Mouse (Mus musculus): Measurements from ENCODE around the gene Iqcn.

The Iqcn gene

DNA sequence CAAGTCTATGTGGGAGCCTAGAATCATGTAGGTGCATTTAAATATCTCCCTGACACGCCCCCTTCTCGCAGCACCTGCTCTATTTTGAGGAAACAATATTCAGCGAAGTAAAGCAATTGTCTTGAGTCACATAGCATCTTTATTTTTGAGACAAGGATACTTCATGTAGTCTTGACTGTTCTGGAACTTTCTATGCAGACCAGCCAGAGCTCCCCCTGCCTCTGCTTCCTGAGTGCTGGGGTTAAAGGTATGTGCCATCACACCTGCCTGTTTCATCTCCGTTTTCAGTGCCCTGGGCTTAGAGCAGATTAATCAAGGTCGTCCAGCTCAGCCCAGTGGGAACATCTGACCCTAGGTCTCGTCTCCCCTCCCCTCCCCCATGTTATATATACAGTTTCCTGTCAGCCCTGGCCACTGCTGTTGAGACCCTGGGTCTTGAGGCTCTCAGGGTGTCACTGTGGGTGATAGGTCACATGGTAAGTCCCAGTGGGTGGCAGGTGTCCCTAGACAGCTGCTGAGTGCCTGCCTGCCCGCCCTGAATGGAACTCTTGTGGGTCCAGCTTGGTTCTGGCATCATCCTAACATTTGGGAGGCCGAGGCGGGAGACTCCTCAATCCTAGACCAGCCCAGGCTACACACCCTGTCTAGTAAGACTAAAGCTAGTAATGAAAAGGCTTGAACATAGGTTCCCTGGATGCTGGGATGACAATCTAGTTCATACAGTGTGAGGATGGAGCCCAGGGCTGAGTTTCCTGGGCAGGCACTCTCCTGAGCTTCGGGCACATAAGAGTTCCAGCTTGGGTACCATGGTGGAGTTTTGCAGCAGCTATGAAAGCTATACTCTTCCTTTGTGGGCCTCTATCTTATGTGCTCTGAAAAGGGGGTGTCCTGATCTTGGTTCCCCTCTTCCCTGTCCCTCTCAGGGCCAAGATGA, 1.9 kb upstream of the Iqcn start:
- no peak for DNase-seq

DNA sequence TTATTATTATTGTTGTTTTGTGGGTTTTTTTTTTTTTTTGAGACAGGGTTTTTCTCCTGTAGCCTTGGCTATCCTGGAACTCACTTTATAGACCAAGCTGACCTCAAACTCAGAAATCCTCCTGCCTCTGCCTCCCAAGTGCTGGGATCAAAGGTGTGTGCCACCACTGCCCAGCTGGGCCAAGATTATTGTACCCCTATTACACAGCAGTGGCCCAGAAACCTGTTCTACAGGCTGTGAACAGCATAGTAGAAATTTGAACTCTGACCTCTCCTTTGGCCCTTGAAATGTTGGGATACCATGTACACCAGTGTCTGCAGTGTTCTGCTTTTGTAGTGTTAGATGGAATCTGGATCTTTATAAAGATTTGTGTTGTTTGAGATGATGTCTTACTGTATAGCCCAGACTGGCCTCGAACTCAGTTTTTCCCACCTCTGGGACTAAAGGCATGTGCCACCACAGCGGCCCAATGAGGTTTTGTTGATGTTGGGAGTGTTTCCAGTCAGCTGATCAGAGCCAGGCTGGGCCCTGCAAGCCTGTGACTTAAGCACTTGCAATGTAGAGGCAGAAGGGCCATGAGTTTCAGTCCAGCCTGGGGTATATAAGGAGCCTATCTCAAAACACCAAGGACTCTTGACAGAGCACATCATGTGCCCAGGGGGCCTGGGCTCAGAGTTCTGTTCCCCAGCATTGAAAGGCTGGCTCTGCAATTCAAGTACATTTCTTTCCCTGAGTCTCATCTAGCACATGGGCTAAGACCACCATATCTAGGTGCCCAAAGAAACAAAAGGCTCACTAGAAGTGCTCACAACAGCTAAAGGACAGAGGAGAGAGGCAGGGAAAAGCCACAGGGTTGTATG, 1.0 kb upstream of the Iqcn start:
- no peak for DNase-seq

DNA sequence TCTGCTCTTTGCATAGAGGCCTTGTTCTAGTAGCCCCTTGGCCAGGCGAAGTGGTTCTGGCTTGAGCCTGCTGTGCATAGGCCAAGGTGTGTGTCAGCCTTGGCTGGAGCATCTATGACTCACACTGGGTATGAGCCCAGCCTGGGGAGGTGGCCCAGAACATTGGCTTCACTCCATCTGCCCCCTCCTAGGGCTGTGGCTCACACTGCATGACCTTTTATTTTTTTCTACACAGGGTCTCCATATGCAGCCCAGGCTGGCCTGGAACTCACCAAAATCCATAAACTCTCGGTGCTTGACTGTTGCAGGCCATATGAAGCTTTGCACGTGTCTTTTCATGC, 445 bp upstream of the Iqcn start:
- peak; percentile 76 to 82 for DNase-seq

DNA sequence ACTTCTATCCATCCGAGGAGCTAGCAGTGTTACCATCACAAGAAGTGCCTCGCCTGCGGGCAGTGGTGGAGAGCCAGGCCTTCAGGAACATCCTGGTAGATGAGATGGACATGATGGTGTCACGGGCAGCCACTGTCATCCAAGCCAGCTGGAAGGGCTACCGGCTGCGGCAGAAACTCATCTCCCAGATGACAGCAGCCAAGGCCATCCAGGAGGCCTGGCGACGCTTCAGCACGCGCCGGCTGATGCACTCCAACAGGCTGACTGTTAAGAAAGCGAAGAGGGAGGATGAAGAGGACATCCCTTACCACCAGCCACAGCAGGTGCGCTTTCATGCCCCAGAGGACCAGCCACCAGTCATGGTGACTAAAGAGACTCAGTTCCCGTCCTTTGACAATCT, 5.0 kb downstream of the Iqcn start:
- DNase-seq = no peak

DNA sequence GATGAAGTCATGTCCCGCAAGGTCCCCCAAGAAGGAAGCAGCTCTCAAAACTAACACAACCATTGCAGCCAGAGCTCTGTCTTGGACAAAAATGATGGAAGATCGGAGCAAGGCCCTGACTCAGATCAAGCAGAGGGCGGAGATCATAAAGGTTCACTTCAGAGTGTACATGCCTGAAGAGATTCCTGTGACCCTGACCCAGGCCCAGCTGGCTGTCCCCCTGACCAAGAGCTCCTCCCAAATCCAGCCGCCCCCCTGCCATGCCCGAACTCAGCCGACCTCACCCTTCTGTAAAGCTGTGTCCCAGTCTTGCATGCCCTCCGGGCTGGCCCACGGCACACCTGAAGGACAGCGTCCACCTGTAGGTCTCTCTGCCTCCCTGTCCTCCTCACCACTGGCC, 6.5 kb downstream of the Iqcn start:
- no peak for DNase-seq

DNA sequence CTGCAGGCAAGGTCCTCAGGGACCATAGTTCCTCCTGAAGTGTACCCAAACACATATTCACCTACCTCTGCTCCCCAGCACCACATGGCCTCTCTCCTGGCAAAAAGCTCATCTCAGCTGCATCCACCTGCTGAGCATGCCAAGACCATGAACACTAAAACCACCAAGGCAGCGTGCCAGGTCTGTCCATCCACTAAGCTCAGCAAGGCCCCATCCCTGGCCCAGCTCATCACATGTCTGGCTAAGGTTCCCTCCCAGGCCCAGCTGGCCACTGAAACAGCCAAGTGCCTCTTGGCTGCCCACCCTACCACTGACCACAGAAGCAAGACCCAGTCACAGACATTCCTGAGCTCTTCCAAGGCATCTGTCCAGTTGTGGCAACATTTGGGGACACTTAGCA, 7.0 kb downstream of the Iqcn start:
- no peak for DNase-seq

DNA sequence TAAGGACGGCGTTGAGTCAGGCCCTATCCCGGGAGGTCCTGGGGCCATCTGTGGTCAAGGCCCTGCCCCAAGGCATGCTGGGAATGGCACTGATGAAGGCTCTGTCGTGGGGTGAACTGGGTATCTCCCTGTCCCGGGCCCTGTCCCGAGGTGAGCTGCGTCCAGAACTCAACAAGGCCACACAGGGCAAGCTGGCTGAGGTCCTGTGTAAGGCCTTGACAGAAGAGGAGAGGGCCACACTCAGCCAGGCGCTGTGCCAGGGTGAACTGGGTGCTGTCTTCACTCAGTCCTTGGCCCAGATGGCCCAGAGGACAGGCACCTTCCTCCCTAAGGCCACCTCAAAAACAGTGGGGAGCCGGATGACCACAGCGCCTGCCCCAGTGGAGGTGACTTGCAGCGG, 7.8 kb downstream of the Iqcn start:
- DNase-seq = no peak

DNA sequence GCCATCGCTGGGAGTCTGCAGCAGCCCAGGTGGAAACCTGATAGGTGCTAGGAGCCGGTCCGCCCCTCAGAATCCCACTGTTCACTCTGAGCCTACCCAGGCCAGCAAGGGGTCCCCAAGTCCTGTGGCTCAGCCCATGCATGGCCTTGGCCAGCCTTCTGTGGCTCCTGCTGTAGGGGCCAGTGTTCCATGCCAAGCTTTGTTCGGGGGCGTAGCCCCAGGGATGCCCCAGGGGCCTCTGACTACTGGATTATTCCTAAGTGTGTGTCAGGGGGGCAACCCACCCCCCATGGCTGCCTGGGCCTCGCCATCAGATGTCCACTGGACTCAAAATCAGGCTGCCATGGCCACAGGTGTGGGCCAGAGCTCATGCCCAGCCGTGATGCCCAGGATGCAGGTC, 10.7 kb downstream of the Iqcn start:
- DNase-seq = no peak

DNA sequence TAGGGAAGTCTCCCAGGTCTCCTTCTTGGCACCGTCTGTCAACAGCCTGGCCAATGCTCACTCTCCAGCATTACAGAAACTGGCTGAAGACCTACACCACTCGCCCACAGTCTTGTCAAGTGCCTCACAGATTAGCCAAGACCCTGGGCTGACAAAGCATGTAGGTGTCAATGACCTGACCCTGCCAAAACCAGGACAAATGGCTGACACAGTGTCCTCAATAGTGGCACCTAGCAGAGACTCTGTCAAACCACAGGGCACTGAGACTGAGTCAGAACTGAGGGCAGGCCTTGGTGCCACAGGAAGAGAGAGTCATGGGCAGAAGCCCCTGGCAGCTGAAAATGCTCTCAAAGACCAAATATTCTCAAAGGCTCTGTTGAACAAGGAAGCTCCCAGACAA, 11.8 kb downstream of the Iqcn start:
- no peak for DNase-seq

DNA sequence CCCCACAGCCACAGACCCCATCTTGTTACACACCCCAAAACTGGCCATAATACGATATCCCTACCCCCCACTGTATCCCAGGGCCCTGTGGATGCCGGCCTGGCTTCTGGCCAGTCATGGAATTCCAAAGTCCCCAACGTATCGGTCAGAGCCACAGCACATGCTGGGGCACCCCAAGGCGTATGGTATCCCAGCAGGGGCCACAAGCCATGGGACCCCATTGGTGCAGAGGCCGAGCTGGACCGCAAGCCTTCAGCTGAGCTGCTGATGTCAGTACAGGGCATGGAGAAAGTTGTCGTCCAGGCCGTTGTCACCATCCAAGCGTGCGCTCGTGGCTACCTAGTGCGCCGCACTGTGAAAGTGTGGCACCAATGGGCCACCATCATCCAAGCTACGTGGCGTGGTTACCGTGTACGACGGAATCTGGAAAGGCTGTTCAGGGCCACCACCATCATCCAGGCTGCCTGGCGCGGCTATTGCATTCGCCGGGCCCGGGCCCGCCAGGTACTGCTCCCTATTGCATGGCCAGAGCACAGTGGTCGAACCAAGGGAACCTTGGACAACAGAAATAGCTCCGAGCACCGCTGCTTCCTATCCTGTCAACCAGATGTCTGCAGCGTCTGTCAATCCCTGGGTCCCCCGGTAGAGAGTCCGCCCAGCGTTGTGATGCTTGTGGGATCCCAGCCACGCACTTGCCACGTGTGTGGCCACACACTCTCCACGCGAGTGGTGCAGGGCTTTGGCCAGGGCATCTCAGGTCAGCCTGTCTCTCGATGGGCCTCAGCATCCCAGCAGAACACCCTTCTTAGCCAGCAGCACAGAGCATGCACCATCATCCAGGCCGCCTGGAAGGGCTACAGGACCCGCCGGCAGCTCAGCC, 13.5 kb downstream of the Iqcn start:
- no peak for DNase-seq

DNA sequence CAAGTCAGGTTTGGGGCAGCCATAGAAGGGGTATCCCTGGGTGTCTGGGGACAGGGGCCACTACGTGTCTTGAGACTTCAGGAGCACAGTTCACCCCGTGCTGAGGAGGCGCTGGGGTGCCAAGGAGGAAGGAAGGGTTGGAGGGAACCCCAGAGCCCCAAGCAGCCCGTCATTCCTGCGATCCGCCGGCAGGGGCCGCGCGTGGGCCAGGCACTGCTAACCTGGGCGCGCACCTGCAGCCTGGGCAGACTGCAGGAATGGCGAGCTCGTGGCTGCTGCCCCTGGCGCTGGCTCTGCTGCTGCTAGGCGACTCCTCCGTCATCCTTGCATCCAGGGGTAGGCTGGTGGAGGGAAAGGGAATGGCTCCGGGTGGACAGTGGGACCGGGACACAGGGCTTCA, 15.0 kb downstream of the Iqcn start, which contains the start of gene Gm3336:
Gene Gm3336, plus strand, starts transcription at position 247 of the 400 bp plus-strand sequence.
- DNase-seq = peak; percentile 68 to 75

DNA sequence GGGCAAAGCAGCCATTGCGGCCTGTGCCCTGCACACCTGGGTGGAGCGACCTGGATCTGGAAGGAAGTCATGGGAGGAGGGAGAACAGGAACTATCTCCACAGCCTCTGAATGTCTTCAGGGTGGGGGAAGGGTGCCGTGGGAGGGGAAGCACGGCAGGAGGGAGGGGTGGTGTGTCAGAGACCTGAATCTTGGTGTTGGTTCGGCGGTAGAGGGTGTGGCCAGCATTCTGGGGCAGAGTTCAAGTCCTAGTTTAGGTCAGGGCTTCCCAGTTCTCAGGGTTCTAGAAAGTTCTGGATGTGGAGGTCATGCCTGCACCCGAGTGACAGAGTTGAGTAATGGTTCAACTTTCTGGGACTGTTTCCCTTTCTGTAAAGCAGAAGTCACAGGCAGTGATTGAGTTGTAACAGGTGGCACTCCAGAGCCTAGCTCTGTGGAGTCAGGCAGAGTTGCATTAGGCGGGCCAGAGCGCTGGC, 16.6 kb downstream of the Iqcn start:
- DNase-seq = peak; percentile 67 to 68

DNA sequence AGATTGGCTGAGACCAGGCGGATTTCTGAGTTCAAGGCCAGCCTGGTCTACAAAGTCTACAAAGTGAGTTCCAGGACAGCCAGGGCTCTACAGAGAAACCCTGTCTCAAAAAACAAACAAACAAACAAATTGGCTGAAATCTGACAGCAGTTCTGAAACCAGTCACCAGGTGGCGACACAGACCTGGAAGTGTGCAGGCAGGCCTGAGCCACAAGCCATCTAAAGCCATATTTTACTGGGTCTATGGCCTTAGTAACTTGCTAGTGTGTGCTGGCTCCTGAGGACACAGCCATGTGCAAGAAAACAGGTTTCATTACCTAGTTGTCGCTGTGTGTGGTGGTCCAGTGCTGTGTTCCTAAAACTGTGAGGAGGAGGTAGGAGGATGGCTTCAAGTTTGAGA, 17.5 kb downstream of the Iqcn start:
- DNase-seq = peak; percentile 77 to 81

DNA sequence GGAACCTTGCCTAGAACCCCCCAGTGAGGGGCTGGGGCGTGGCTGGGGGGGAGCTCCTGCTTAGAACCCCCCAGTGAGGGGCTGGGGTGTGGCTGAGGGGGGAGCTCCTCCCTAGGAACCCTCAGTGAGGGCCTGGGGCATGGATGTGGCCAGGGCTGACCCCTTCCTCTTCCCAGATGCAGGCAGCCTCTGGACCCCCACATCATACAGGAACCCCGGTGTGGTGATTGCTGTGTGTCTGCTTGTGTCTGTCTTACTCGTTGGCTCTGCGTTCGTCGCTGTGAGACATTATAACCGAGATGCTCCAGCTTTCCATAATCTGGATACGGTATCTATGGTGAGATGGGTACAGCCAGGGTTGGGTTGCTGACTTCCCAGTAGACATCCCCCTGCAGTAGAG, 18.3 kb downstream of the Iqcn start:
- DNase-seq = no peak

DNA sequence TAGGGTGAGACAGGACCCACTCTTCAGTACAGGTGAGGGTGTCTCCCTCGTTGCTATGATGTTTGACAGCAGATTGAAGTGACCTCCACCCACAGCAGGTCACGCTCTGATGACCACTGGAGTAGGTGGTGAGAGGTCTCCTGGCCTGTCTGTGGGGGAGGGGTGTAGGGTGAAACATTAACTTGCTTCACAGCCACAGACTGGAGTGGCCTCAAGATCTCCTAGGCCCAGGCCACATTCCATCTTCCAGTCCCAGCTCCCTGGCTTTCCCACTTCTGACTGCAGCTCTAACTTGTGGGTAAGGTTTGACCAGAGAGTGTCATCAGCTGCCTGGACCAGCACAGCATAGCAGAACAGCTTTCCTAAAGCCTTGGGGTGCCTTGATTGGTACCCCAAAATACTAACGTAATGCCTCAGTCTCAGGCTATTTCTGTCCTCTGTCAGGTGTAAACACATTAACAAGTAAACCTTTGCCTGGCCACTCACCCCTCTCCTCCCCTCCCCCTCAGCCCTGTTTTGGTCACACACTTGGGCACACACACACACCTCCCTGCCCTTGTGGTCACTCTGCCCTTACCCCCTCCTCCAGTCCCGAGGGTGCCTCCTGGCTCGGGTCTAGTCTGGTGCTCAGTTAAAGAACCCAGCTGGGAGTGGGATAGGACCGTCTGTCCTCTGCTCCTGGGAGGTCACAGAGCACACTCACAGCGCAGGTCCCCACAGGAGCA, 20.4 kb downstream of the Iqcn start, which contains the start of gene Pde4c:
Gene Pde4c, plus strand, starts transcription at position 235 of the 725 bp plus-strand sequence.
- DNase-seq = peak; percentile 78 to 87

DNA sequence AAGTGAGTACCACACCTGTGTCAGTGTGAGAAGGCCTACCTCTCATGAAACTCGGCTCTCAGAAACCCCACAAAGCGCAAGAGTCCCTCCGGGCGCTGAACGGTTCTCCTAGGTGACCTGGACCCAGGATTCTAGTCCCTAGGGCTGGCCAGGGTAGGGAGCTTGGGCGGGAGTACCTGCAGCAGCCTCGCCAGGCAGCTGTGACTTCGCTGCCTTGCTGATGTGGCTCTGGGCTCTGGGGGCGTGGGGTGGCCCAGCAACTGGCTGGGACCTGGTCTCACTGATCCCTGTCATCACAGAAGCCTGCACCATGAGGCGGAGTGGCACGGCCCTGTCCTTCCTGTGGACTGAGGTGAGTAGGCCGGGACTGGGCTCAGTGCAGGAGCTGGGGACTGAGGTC, 21.0 kb downstream of the Iqcn start:
- DNase-seq = no peak

DNA sequence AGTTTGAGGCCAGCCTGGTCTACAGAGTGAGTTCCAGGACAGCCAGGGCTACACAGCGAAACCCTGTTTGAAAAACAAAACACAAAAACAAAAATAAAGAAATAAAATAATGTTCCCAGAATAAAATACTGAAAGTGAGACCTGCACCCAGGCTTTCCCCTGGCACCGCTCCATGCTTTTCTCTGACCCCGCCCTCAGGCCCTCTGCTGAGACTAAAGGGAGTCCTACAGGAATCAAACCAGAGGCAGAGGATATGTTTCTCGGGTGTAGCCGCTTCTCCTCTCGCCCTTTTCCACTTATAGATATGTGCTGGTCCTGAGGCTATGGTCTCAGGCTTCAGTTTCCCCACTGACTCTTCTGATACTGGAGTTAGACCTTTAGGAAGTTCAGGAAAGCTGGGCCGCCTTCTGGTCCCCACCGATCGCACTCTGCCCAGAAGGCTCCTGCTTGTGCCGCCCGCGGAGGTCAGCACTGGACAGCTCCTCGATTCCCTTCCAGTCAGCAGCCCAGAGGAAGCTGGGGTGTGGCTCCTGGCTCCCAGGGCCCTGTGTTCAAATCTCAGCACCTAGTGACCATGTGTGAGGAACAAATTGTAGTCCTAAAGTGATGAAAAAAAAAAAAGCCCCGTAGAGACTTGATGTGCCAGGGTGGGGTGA, 22.7 kb downstream of the Iqcn start:
- peak in 1 of 2 experiments; percentile 52 for DNase-seq

DNA sequence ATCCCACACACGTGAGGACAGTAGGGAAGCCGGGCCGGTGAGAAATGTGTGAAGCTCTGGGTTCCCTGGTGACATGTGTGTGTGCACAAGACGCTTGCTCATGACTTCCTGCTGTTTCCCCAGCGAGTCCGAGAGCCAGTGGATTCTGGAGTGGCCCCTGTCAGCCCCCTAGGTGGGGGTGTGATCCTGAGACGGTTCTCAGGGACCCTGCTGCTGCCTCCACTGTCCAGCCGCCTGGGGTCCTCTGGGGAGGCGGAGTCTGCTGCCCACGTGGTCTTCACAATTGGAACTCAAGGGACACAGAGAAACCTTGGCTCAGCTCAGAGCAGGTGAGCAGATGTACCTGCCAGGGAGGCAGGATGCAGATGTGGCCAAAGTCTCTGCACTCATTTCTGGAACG, 23.5 kb downstream of the Iqcn start:
- DNase-seq = no peak

DNA sequence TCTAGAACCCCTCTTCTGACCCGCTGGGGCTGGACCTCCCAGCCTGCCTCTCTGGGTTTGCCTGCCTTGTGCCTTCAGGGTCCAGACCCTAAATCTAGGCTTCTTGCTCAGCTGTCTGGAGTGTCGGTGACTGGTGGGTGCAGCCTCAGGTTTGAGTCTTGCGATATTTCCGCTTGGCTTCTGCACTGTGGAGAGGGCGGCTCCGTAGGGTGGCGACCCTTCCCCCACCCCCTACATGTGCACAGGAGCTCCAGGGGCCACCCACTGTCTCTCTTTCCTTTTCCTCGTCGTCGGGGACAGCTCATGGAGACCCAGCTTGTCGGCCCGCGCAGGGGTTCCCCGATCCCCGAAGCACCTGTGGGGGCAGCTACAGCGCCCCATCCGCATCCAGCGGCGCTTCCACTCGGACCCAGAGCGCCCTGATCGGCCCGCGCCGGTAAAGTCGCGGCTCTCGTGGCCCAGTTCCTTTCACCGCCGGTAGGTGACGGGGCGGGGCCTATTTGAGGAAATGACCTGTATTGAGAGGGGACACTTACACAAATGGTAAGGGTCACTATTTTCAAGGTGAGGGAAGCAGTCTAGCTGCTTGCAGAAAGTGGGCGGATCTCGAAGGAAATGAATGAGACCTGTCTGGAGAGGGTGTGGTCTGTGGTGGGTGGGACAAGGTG, 26.7 kb downstream of the Iqcn start:
- peak; percentile 42 to 55 for DNase-seq

DNA sequence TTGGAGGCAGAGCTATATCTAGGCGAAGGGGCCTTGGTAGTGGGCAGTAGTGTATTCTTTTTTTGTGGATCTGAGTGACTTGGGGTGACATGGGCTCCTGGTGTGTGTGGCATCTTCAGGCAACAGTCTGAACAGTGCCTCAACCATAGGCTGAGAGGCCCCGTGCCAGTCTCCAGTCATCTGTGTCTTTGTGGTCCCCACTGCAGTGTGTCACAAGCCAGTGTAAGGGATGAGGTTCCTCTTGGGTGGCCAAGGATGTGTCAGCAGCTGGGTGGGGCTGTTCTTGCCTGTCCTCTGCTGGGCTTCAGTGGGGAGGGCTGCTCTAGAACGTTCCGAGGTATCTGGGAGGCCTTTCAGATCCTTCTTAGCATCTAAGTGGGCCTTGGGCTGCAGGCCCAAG, 27.7 kb downstream of the Iqcn start:
- DNase-seq = no peak

DNA sequence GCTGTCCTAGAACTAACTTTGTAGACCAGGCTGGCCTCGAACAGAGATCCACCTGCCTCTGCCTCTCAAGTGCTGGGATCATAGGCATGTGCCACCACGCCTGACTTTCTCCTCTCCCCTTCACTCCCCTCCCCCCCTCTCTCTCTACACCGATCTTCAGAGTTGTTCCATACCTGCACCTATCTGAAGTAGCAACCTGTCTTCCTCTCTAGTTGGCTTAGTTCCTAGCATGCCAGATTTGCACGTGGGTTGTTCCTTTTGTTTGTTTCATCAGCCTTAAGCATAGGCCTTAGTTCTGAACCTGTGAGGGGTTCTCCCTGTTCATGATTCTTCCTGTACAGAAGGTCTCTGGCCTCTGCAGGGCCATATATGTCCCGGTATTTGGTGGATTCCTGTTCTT, 34.4 kb downstream of the Iqcn start:
- DNase-seq = no peak

Measured in lung, adult 18-20 months (tissue).